Mouse (Mus musculus) heart, embryonic 14.5 days (tissue): Measurements from ENCODE around the gene Spert. TPM values are rescaled to one million over a fixed set of nuclear protein-coding genes. Genes with fewer than 3 reads are reported as not detected.
A peak's percentile ranks its signal among the peaks of the same experiment; 100 is the strongest.

Source experiments
- ATAC-seq: fragments of 200-750 bp; cut with Nextera tagmentation; 2 replicates; pipeline ENCODE4 v1.8.0; 2017; ENCODE audit warnings: low read depth, moderate TSS enrichment; ENCODE audit not compliant: insufficient number of reproducible peaks, insufficient read depth, low FRiP score
- H3K27ac ChIP-seq, 2 experiments: fragments of 200-500 bp in 1 of 2; fragments of 300-500 bp in 1 of 2; sonication (generic) in 1 of 2; replicated peaks in 1 of 2; 2 replicates each; pipeline ENCODE4 v1.5.1; 2012 to 2014; ENCODE audit warnings: low read depth in 2 of 2, low read length in 2 of 2, control low read depth in 1 of 2, mild to moderate bottlenecking in 1 of 2, mixed read lengths in 1 of 2; ENCODE audit not compliant: control insufficient read depth in 1 of 2, insufficient read depth in 1 of 2
- H3K27me3 ChIP-seq: fragments of 300-500 bp; sonication (generic); 2 replicates; pipeline ENCODE4 v1.6.1; 2014; ENCODE audit warnings: mild to moderate bottlenecking, low read length, control low read depth; ENCODE audit not compliant: control insufficient read depth, insufficient read depth
- H3K36me3 ChIP-seq: fragments of 300-500 bp; sonication (generic); 2 replicates; pipeline ENCODE4 v1.6.1; 2014; ENCODE audit warnings: mild to moderate bottlenecking, control low read depth, low read length, mixed read lengths; ENCODE audit not compliant: control insufficient read depth, insufficient read depth
- H3K4me1 ChIP-seq, 2 experiments: fragments of 200-500 bp in 1 of 2; fragments of 300-500 bp in 1 of 2; sonication (generic) in 1 of 2; 2 replicates each; pipeline ENCODE4 v1.6.1; 2012 to 2014; ENCODE audit warnings: low read length in 2 of 2, control low read depth in 1 of 2, mixed read lengths in 1 of 2; ENCODE audit not compliant: control insufficient read depth in 2 of 2, insufficient read depth in 2 of 2
- H3K4me2 ChIP-seq: fragments of 300-500 bp; sonication (generic); 2 replicates; pipeline ENCODE4 v1.6.1; 2014; ENCODE audit warnings: mild to moderate bottlenecking, low read length
- H3K4me3 ChIP-seq, 2 experiments: fragments of 200-500 bp in 1 of 2; fragments of 300-500 bp in 1 of 2; sonication (generic) in 1 of 2; 2 replicates each; pipeline ENCODE4 v1.5.1; 2012 to 2014; ENCODE audit warnings: low read length in 2 of 2, mild to moderate bottlenecking in 2 of 2, control low read depth in 1 of 2, low read depth in 1 of 2, moderate library complexity in 1 of 2; ENCODE audit not compliant: control insufficient read depth in 1 of 2, insufficient read depth in 1 of 2
- H3K9ac ChIP-seq: fragments of 300-500 bp; sonication (generic); 2 replicates; pipeline ENCODE4 v1.6.1; 2014; ENCODE audit warnings: mild to moderate bottlenecking, low read length
- H3K9me3 ChIP-seq: fragments of 300-500 bp; sonication (generic); 2 replicates; pipeline ENCODE4 v1.6.1; 2016; ENCODE audit warnings: low read length, control low read depth; ENCODE audit not compliant: control insufficient read depth
- WGBS: fragments of 180-500 bp; shearing (Covaris S2); extraction: QIAGEN DNeasy Blood & Tissue Kit; methylation state at CpG from one replicate; pipeline ENCODE4 v1.1.7; 2014; 5-methylcytosine and 5-hydroxymethylcytosine counted together
- polyA plus RNA-seq: library from polyadenylated mRNA; unstranded; fragments of >200 nt; fragmentation: Nextera tagmentation; extraction: Ambion mirVana; gene quantifications from 2 replicates; pipeline ENCODE4 v1.2.1, GENCODE M21; 2014

Gene Spert
- polyA plus RNA-seq = not detected in 2 replicates

GRCm38 (mm10) chr14:75592978-75593377 is at the start of gene Spert:
TSS of gene Spert (minus strand) at chr14:75593116.
- Histone ChIP-seq H3K4me2 (no peak within 1 kb of the TSS), H3K9me3 (no peaks in the 10 kb centered on the region), H3K36me3 (no peaks in the 10 kb centered on the region), H3K27ac (no peak within 1 kb of the TSS), H3K4me1 (no peaks in the 10 kb centered on the region), H3K9ac (no peak within 1 kb of the TSS), H3K4me3 (no peak within 1 kb of the TSS), H3K27me3 (no peaks in the 10 kb centered on the region)
- WGBS = 50% methylated on average over 3 of the region's 3 CpGs
- ATAC-seq = no peak

GRCm38 (mm10) chr14:75642080-75642479 is 49.2 kb upstream of the Spert start, which contains the start of gene Erich6b:
TSS of gene Erich6b (plus strand) at chr14:75642259.
- Histone ChIP-seq H3K4me2 (no peak within 1 kb of the TSS), H3K36me3 (no peaks in the 10 kb centered on the region)

GRCm38 (mm10) chr14:75641369-75641768 is 48.5 kb upstream of the Spert start:
- Histone ChIP-seq H3K27ac (no peak overlapping the region), H3K36me3 (no peaks in the 10 kb centered on the region), H3K9me3 (no peaks in the 10 kb centered on the region), H3K4me1 (peaks cover 0 to under 1% of the 10 kb centered on the region in 2 experiments; a peak in 1 of 4 replicates), H3K4me3 (no peak overlapping the region), H3K4me2 (no peak overlapping the region), H3K27me3 (no peaks in the 10 kb centered on the region), H3K9ac (no peak overlapping the region)
- WGBS = 61% methylated on average over 6 of the region's 6 CpGs
- no peak for ATAC-seq

More at GRCm38 (mm10) chr14:75642080-75642479, 49.2 kb upstream of the Spert start, which contains the start of gene Erich6b:
- WGBS = 78% methylated on average over 8 of the region's 8 CpGs
- ATAC-seq = no peak
- Histone ChIP-seq H3K27me3 (no peaks in the 10 kb centered on the region), H3K9me3 (no peaks in the 10 kb centered on the region), H3K9ac (no peak within 1 kb of the TSS), H3K27ac (no peak within 1 kb of the TSS), H3K4me1 (no peaks in the 10 kb centered on the region; a peak in 1 of 4 replicates), H3K4me3 (no peak within 1 kb of the TSS)

GRCm38 (mm10) chr14:75640846-75641245 is 47.9 kb upstream of the Spert start:
- Histone ChIP-seq H3K27me3 (no peaks in the 10 kb centered on the region), H3K4me3 (no peak overlapping the region), H3K4me1 (peaks cover 0 to 4% of the 10 kb centered on the region in 2 experiments; a peak in 2 of 4 replicates), H3K9me3 (no peaks in the 10 kb centered on the region), H3K27ac (no peak overlapping the region), H3K36me3 (no peaks in the 10 kb centered on the region), H3K4me2 (no peak overlapping the region), H3K9ac (no peak overlapping the region)
- no peak for ATAC-seq
- whole genome bisulfite sequencing = 73% methylated on average over 2 of the region's 2 CpGs

GRCm38 (mm10) chr14:75637641-75638040 is 44.7 kb upstream of the Spert start:
- H3K9ac ChIP-seq = no peak overlapping the region
- H3K9me3 ChIP-seq = no peaks in the 10 kb centered on the region
- no peak overlapping the region for H3K27ac ChIP-seq
- H3K4me2 ChIP-seq = no peak overlapping the region
- no peak overlapping the region for H3K4me3 ChIP-seq
- 71% methylated on average over 4 of the region's 4 CpGs for WGBS
- no peaks in the 10 kb centered on the region for H3K36me3 ChIP-seq
- no peak for ATAC-seq
- peaks cover 0 to 8% of the 10 kb centered on the region in 2 experiments; a peak in 2 of 4 replicates for H3K4me1 ChIP-seq
- no peaks in the 10 kb centered on the region for H3K27me3 ChIP-seq

GRCm38 (mm10) chr14:75636107-75636506 is 43.2 kb upstream of the Spert start:
- Histone ChIP-seq H3K4me1 (peaks cover 0 to 8% of the 10 kb centered on the region in 2 experiments; a peak in 2 of 4 replicates), H3K9ac (no peak overlapping the region), H3K4me3 (no peak overlapping the region), H3K9me3 (no peaks in the 10 kb centered on the region), H3K27me3 (no peaks in the 10 kb centered on the region), H3K36me3 (no peaks in the 10 kb centered on the region), H3K27ac (peak overlapping the region in 1 of 2 experiments; percentile 47; a peak in 2 of 4 replicates), H3K4me2 (no peak overlapping the region)
- WGBS = 53% methylated on average over 7 of the region's 7 CpGs
- ATAC-seq = no peak

- Histone ChIP-seq H3K4me1 (peaks cover 0 to 8% of the 10 kb centered on the region in 2 experiments; a peak in 2 of 4 replicates), H3K27ac (peak overlapping the region in 1 of 2 experiments; percentile 47; a peak in 3 of 4 replicates), H3K4me2 (no peak overlapping the region), H3K36me3 (no peaks in the 10 kb centered on the region), H3K4me3 (no peak overlapping the region), H3K9me3 (no peaks in the 10 kb centered on the region), H3K27me3 (no peaks in the 10 kb centered on the region), H3K9ac (no peak overlapping the region)
- 46% methylated on average over 12 of the region's 12 CpGs for WGBS
- peak; percentile 54; the same call in 1 of the 2 replicates for ATAC-seq
Observed at GRCm38 (mm10) chr14:75635350-75635749, 42.4 kb upstream of the Spert start.

GRCm38 (mm10) chr14:75628870-75629269 is 36.0 kb upstream of the Spert start:
- no peaks in the 10 kb centered on the region for H3K9me3 ChIP-seq
- H3K4me3 ChIP-seq = no peak overlapping the region
- H3K27me3 ChIP-seq = no peaks in the 10 kb centered on the region
- no peak overlapping the region for H3K27ac ChIP-seq
- H3K4me1 ChIP-seq = no peaks in the 10 kb centered on the region
- ATAC-seq = no peak
- no peak overlapping the region for H3K4me2 ChIP-seq
- WGBS = 81% methylated on average over 8 of the region's 8 CpGs
- no peak overlapping the region for H3K9ac ChIP-seq
- no peaks in the 10 kb centered on the region for H3K36me3 ChIP-seq
